Mouse (Mus musculus) intestine, embryonic 14.5 days (tissue): Measurements from ENCODE around the gene Npepps. TPM values are rescaled to one million over a fixed set of nuclear protein-coding genes. Genes with fewer than 3 reads are reported as not detected.
"Not testable (repeated sequence)": the region's sequence is repeated elsewhere in the genome, so short reads cannot be mapped to it uniquely, and the experiment has no call there.

Experiments
- ATAC-seq: fragments of 200-750 bp; cut with Nextera tagmentation; replicated peaks from 2 replicates; pipeline ENCODE4 v1.8.0; 2017; ENCODE audit warnings: low read depth, moderate number of reproducible peaks, moderate TSS enrichment, moderate library complexity; ENCODE audit not compliant: low FRiP score, low TSS enrichment
- DNase-seq: peaks from one replicate; pipeline ENCODE4 v3.0.0-alpha.2; 2018; ENCODE audit warnings: low spot score
- H3K27ac ChIP-seq: fragments of 300-500 bp; sonication (generic); 2 replicates; pipeline ENCODE4 v1.5.1; 2014; ENCODE audit warnings: low read depth, mild to moderate bottlenecking, control low read depth
- H3K27me3 ChIP-seq: fragments of 300-500 bp; sonication (generic); replicated peaks from 2 replicates; pipeline ENCODE4 v1.6.1; 2014; ENCODE audit warnings: low read length, control low read depth; ENCODE audit not compliant: control insufficient read depth, insufficient read depth
- H3K36me3 ChIP-seq: fragments of 300-500 bp; sonication (generic); 2 replicates; pipeline ENCODE4 v1.6.1; 2014; ENCODE audit warnings: low read length, control low read depth; ENCODE audit not compliant: control insufficient read depth, insufficient read depth
- H3K4me1 ChIP-seq: fragments of 300-500 bp; sonication (generic); replicated peaks from 2 replicates; pipeline ENCODE4 v1.6.1; 2014; ENCODE audit warnings: low read length, control low read depth, mixed read lengths; ENCODE audit not compliant: control insufficient read depth, insufficient read depth
- H3K4me2 ChIP-seq: fragments of 300-500 bp; sonication (generic); 2 replicates; pipeline ENCODE4 v1.6.1; 2014; ENCODE audit warnings: low read length
- H3K4me3 ChIP-seq: fragments of 300-500 bp; sonication (generic); 2 replicates; pipeline ENCODE4 v1.5.1; 2014; ENCODE audit warnings: low read depth, low read length, control low read depth, mixed read lengths
- H3K9ac ChIP-seq: fragments of 300-500 bp; sonication (generic); 2 replicates; pipeline ENCODE4 v1.6.1; 2014; ENCODE audit warnings: mild to moderate bottlenecking, low read length
- H3K9me3 ChIP-seq: fragments of 300-500 bp; sonication (generic); 2 replicates; pipeline ENCODE4 v1.6.1; 2016; ENCODE audit warnings: low read length, control low read depth; ENCODE audit not compliant: control insufficient read depth
- WGBS: fragments of 180-500 bp; shearing (Covaris S2); extraction: QIAGEN DNeasy Blood & Tissue Kit; methylation state at CpG from one replicate; pipeline ENCODE4 v1.1.7; 2014; 5-methylcytosine and 5-hydroxymethylcytosine counted together
- polyA plus RNA-seq: library from polyadenylated mRNA; unstranded; fragments of >200 nt; fragmentation: Nextera tagmentation; extraction: Ambion mirVana; gene quantifications from 2 replicates; pipeline ENCODE4 v1.2.1, GENCODE M21; 2014

The Npepps gene
- polyA plus RNA-seq, 1 experiment from 2014 or later = 83.1 TPM

GRCm38 (mm10) chr11:97275349-97275748 lies 5.1 kb downstream of the Npepps start:
- Histone ChIP-seq H3K27me3 (no peaks in the 10 kb centered on the region), H3K9me3 (no peaks in the 10 kb centered on the region), H3K27ac (no peak overlapping the region), H3K4me2 (no peak overlapping the region), H3K9ac (no peak overlapping the region), H3K4me3 (no peak overlapping the region), H3K36me3 (no peaks in the 10 kb centered on the region), H3K4me1 (peaks cover 11% of the 10 kb centered on the region; the same call in 1 of the 2 replicates)
- ATAC-seq (no peak), DNase-seq (no peak)
- 87% methylated on average over 2 of the region's 2 CpGs for WGBS

DNA sequence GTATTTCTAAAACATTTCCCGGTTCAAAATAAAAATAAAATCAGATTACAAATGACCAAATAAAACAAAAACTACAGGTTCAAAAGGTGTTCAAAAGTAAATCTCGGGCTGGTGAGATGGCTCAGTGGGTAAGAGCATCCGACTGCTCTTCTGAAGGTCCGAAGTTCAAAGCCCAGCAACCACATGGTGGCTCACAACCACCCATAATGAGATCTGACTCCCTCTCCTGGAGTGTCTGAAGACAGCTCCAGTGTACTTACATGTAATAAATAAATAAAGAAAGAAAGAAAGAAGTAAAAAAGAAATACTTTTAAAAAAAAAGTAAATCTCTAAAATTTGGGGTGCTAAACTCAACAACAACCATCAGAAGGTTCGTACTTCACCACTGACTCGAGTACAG lies 5.5 kb downstream of the Npepps start:
- 87% methylated on average over 6 of the region's 6 CpGs for WGBS
- H3K4me1 ChIP-seq = peaks cover 11% of the 10 kb centered on the region; the same call in 1 of the 2 replicates
- not testable (repeated sequence) for H3K9me3 ChIP-seq, DNase-seq, ATAC-seq, H3K27ac ChIP-seq, H3K36me3 ChIP-seq, H3K27me3 ChIP-seq, H3K4me2 ChIP-seq, H3K9ac ChIP-seq, H3K4me3 ChIP-seq

DNA sequence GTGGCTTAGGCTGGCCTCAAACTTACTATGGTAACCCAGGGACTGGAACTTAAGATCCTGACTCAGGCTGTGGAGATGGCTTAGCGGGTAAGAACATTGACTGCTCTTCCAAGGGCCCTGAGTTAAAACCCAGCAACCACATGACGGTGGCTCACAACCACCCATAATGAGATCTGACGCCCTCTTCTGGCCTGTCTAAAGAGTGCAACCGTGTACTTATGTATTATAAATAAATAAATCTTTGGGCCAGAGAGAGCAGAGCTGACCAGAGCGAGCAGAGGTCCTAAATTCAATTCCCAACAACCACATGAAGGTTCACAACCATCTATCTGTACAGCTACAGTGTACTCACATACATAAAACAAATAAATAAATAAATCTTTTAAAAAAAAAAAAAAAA lies 6.8 kb downstream of the Npepps start:
- Histone ChIP-seq H3K27ac (no peak overlapping the region), H3K4me1 (peaks cover 7% of the 10 kb centered on the region; the same call in 1 of the 2 replicates), H3K4me2 (no peak overlapping the region), H3K9me3 (no peaks in the 10 kb centered on the region), H3K4me3 (no peak overlapping the region), H3K27me3 (no peaks in the 10 kb centered on the region), H3K36me3 (no peaks in the 10 kb centered on the region), H3K9ac (no peak overlapping the region)
- 87% methylated on average over 5 of the region's 5 CpGs for WGBS
- ATAC-seq = no peak
- peak; percentile 48 for DNase-seq

DNA sequence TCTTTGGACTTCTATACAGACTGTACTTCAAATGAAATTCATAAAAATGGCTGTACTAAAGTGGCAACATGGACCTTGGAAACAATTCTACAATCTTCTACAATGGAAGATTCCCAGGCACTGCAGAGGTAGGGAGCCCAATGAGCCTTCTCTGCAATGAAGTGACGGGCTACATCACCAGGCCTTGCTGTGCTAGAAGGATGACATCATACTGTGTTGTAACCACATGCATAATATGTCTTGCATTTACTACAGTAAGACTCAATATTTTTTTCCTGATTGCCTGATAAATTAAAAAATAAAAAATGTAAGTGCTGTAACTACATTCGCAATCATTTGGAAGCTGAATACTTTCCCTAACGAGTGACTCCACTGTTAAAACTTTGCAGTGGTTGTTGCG lies 7.6 kb downstream of the Npepps start:
- no peaks in the 10 kb centered on the region for H3K9me3 ChIP-seq
- H3K27ac ChIP-seq = no peak overlapping the region
- no peaks in the 10 kb centered on the region for H3K27me3 ChIP-seq
- WGBS = 91% methylated on average over 4 of the region's 4 CpGs
- H3K4me3 ChIP-seq = no peak overlapping the region
- no peaks in the 10 kb centered on the region for H3K4me1 ChIP-seq
- no peak overlapping the region for H3K4me2 ChIP-seq
- DNase-seq (peak; percentile 7), ATAC-seq (no peak)
- no peaks in the 10 kb centered on the region for H3K36me3 ChIP-seq
- H3K9ac ChIP-seq = no peak overlapping the region

DNA sequence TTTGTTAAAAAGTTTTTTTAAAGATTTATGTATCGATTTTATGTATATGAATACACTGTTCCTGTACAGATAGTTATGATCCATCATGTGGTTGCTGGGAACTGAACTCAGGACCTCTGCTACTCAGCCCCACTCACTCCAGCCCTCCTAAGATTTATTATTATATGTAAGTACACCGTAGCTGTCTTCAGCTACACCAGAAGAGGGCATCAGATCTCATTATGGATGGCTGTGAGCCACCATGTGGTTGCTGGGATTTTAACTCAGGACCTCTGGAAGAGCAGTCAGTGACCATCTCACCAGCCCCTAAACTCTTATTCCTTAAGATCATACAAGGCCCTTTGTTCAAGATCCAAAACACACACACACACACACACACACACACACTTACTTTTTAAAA lies 10.4 kb downstream of the Npepps start:
- DNase-seq = peak; percentile 43
- not testable (repeated sequence) for ATAC-seq, H3K27ac ChIP-seq, H3K9me3 ChIP-seq, H3K4me1 ChIP-seq, H3K9ac ChIP-seq, H3K27me3 ChIP-seq, H3K4me3 ChIP-seq, H3K4me2 ChIP-seq
- 75% methylated on average over 2 of the region's 2 CpGs for WGBS
- H3K36me3 ChIP-seq = peaks cover 20% of the 10 kb centered on the region

DNA sequence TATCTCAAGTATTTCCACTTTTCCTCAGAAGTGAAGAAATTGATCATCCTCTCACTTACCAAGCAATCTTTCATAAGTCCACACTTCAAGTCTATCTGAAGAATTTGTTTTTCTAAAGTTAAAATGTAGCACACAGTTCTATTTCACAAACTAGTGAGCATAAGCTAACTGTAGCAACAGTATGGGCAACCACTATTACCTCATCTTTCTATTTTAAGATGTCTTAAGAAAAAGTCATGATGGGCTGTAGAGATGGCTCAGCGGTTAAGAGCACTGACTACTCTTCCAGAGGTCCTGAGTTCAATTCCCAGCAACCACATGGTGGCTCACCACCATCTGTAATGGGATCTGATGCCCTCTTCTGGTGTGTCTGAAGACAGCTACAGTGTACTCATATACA lies 13.9 kb downstream of the Npepps start:
- not testable (repeated sequence) for H3K9me3 ChIP-seq, H3K27me3 ChIP-seq, H3K4me2 ChIP-seq, H3K4me1 ChIP-seq, DNase-seq, H3K4me3 ChIP-seq, ATAC-seq, H3K27ac ChIP-seq, H3K9ac ChIP-seq
- WGBS = 97% methylated on average over 1 of the region's 1 CpGs
- H3K36me3 ChIP-seq = peaks cover 26% of the 10 kb centered on the region

- peaks cover 33% of the 10 kb centered on the region for H3K36me3 ChIP-seq
- H3K4me3 ChIP-seq, H3K4me1 ChIP-seq, H3K4me2 ChIP-seq, H3K27ac ChIP-seq, H3K27me3 ChIP-seq, H3K9ac ChIP-seq, H3K9me3 ChIP-seq, ATAC-seq, DNase-seq: not testable (repeated sequence)
- 94% methylated on average over 1 of the region's 1 CpGs for WGBS
These were observed 30.8 kb downstream of the Npepps start for GRCm38 (mm10) chr11:97249649-97250048.

GRCm38 (mm10) chr11:97246510-97247159 lies 33.8 kb downstream of the Npepps start:
- H3K36me3 ChIP-seq = peaks cover 48% of the 10 kb centered on the region
- 73% methylated on average over 10 of the region's 10 CpGs for WGBS
- ATAC-seq = peak; percentile 88
- H3K9me3 ChIP-seq = no peaks in the 10 kb centered on the region
- H3K27me3 ChIP-seq = no peaks in the 10 kb centered on the region
- DNase-seq = peak; percentile 59
- H3K4me2 ChIP-seq = no peak overlapping the region
- no peaks in the 10 kb centered on the region for H3K4me1 ChIP-seq
- H3K27ac ChIP-seq = peak overlapping the region; percentile 57
- H3K4me3 ChIP-seq = no peak overlapping the region
- no peak overlapping the region for H3K9ac ChIP-seq

- H3K27me3 ChIP-seq = no peaks in the 10 kb centered on the region
- WGBS = 96% methylated on average over 7 of the region's 7 CpGs
- no peak overlapping the region for H3K9ac ChIP-seq
- ATAC-seq (no peak), DNase-seq (peak; percentile 38)
- H3K9me3 ChIP-seq = no peaks in the 10 kb centered on the region
- H3K27ac ChIP-seq = no peak overlapping the region
- H3K36me3 ChIP-seq = peaks cover 71% of the 10 kb centered on the region
- H3K4me2 ChIP-seq = no peak overlapping the region
- no peaks in the 10 kb centered on the region for H3K4me1 ChIP-seq
- no peak overlapping the region for H3K4me3 ChIP-seq
These were observed 39.1 kb downstream of the Npepps start for GRCm38 (mm10) chr11:97241321-97241720.
